7 mouse cellular contexts compared by ENCODE assay signal in the genomic region with DNA sequence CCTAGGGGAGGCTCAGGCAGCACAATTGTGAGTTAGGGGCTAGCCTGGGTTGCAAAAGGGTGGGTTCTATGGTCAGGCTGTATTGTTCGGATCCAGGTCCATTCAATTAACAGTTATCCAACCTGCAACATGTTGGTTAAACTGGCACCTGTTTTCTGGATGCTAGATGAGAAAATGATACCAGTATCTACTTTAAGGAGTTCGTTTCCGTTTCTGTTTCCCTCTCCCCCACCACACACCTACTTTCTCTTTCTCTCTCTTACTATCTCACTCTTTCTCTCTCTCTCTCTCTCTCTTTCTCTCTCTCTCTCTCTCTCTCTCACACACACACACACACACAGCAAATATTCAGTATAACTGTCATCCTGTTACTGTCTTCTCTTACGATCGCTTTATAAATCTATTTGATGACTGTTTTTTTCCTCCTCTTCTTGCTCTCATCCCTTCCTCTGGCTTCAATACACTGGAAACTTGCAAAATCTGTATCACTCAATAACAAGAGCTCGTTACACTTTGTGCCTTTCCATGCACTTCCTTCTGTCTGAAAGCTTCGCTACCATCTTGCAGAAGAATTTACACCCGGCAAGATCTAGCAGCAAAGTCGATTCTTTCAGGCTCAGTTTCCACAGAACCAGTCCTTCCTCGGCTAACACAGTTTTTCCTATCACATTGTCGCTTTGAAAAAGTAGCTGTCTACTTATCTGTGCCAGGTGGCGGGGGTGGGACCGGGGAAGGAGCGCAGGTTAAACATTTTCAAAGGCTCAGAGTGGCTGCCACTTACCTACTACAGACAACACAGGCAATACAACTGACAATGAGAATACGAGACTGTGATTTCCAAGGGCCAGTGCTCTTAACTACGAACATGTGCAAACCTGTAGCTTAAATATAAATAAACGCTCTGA. TPM values are rescaled to one million over a fixed set of nuclear protein-coding genes. Genes with fewer than 3 reads are reported as not detected.
DNase-seq lines count a peak whose midpoint lies in the region; ATAC-seq and TF ChIP-seq lines count a peak whose summit lies in the region.

No protein-coding gene starts in this region.

- peak; percentile 8 for DNase-seq in G1E (ENCODE audit: low spot score)
- DNase-seq in hindbrain, postnatal 0 days (ENCODE audit: low spot score): peak; percentile 6
- DNase-seq in liver, embryonic 13.5 days: peak; percentile 22
- no peak for DNase-seq in left cerebral cortex, adult 11 months (ENCODE audit: low spot score)

- peaks cover 13% of the 10 kb centered on the region for H3K36me3 ChIP-seq in C2C12 (ENCODE audit: control insufficient read depth, insufficient read depth)
- H3K36me3 ChIP-seq in G1E (replicated peaks): peaks cover 29% of the 10 kb centered on the region
- peaks cover 10% of the 10 kb centered on the region for H3K36me3 ChIP-seq in embryonic facial prominence, embryonic 12.5 days
- peaks cover 4% of the 10 kb centered on the region; the same call in 1 of the 2 replicates for H3K36me3 ChIP-seq in hindbrain, postnatal 0 days (ENCODE audit: insufficient read depth, low read length)
- H3K36me3 ChIP-seq in liver, embryonic 13.5 days: peaks cover 10% of the 10 kb centered on the region

- H3K79me2 ChIP-seq in C2C12 (ENCODE audit: control insufficient read depth, insufficient read depth): peaks cover 60% of the 10 kb centered on the region

- H3ac ChIP-seq in C2C12 (ENCODE audit: control insufficient read depth, insufficient read length, low read depth): peak overlapping the region; percentile 39

- TF ChIP-seq POLR2A in olfactory bulb, adult 2 months (IDR thresholded peaks at IDR 0.05; ENCODE audit: insufficient read depth, low read depth, low read length): no peak

- H3K4me3 ChIP-seq in C2C12 (ENCODE audit: insufficient read depth, poor library complexity, severe bottlenecking): peak overlapping the region; percentile 57
- peak overlapping the region; percentile 89 for H3K4me3 ChIP-seq in G1E (ENCODE audit: low read depth, low read length)
- H3K4me3 ChIP-seq in embryonic facial prominence, embryonic 12.5 days: peak overlapping the region; percentile 91
- peak overlapping the region; percentile 89 for H3K4me3 ChIP-seq in hindbrain, postnatal 0 days (ENCODE audit: low read length)
- peak overlapping the region; percentile 78 for H3K4me3 ChIP-seq in liver, embryonic 13.5 days (replicated peaks)
- H3K4me3 ChIP-seq in olfactory bulb, adult 2 months (ENCODE audit: insufficient read depth, low read depth, low read length): peak overlapping the region; percentile 62

- no peak for ATAC-seq in G1E (ENCODE audit: extremely low read depth, insufficient number of reproducible peaks, low FRiP score, poor library complexity, severe bottlenecking)
- ATAC-seq in embryonic facial prominence, embryonic 12.5 days (ENCODE audit: insufficient number of reproducible peaks, insufficient read depth, low FRiP score, low TSS enrichment): no peak
- no peak for ATAC-seq in hindbrain, postnatal 0 days
- no peak for ATAC-seq in liver, embryonic 13.5 days (ENCODE audit: low read depth)

- H3K9me3 ChIP-seq in G1E (replicated peaks): no peaks in the 10 kb centered on the region
- H3K9me3 ChIP-seq in embryonic facial prominence, embryonic 12.5 days: no peaks in the 10 kb centered on the region
- no peaks in the 10 kb centered on the region for H3K9me3 ChIP-seq in hindbrain, postnatal 0 days (ENCODE audit: low read length)
- no peaks in the 10 kb centered on the region for H3K9me3 ChIP-seq in liver, embryonic 13.5 days (replicated peaks)

- H3K9ac ChIP-seq in embryonic facial prominence, embryonic 12.5 days: peak overlapping the region; percentile 66
- peak overlapping the region; percentile 61 for H3K9ac ChIP-seq in hindbrain, postnatal 0 days (replicated peaks; ENCODE audit: low read length)
- H3K9ac ChIP-seq in liver, embryonic 13.5 days: peak overlapping the region; percentile 77

- peak overlapping the region; percentile 82 for H3K4me2 ChIP-seq in embryonic facial prominence, embryonic 12.5 days (replicated peaks)
- peak overlapping the region; percentile 94 for H3K4me2 ChIP-seq in hindbrain, postnatal 0 days (ENCODE audit: low read depth, low read length)
- H3K4me2 ChIP-seq in liver, embryonic 13.5 days: peak overlapping the region; percentile 95

- no peak for TF ChIP-seq CTCF in C2C12 (IDR thresholded peaks at IDR 0.05; ENCODE audit: control insufficient read depth, insufficient read depth, insufficient read length)
- no peak for TF ChIP-seq CTCF in G1E (IDR thresholded peaks at IDR 0.05; ENCODE audit: low read depth, low read length)
- no peak for TF ChIP-seq CTCF in hindbrain, postnatal 0 days (IDR thresholded peaks at IDR 0.05; ENCODE audit: low read depth)
- no peak for TF ChIP-seq CTCF in olfactory bulb, adult 2 months (IDR thresholded peaks at IDR 0.05; ENCODE audit: insufficient read depth, low read depth, low read length)

- peaks cover 27% of the 10 kb centered on the region for H3K4me1 ChIP-seq in G1E (ENCODE audit: insufficient read depth, low read depth, low read length)
- peaks cover 17% of the 10 kb centered on the region for H3K4me1 ChIP-seq in embryonic facial prominence, embryonic 12.5 days
- H3K4me1 ChIP-seq in hindbrain, postnatal 0 days (ENCODE audit: insufficient read depth, low read length): no peaks in the 10 kb centered on the region; the same call in 1 of the 2 replicates
- H3K4me1 ChIP-seq in liver, embryonic 13.5 days (replicated peaks): peaks cover 37% of the 10 kb centered on the region
- 0 out of 2 replicates have a peak, but pooled peaks cover 2% of the 10 kb centered on the region for H3K4me1 ChIP-seq in olfactory bulb, adult 2 months (ENCODE audit: control insufficient read depth, insufficient read depth, low read length)

- H3K27me3 ChIP-seq in C2C12 (ENCODE audit: control insufficient read depth, insufficient read depth, insufficient read length) (no peaks in the 10 kb centered on the region), G1E (ENCODE audit: insufficient read depth, low read length) (no peaks in the 10 kb centered on the region)
- H3K27me3 ChIP-seq in embryonic facial prominence, embryonic 12.5 days: no peaks in the 10 kb centered on the region
- H3K27me3 ChIP-seq in hindbrain, postnatal 0 days (ENCODE audit: insufficient read depth, low read length): no peaks in the 10 kb centered on the region
- no peaks in the 10 kb centered on the region for H3K27me3 ChIP-seq in liver, embryonic 13.5 days

- WGBS in embryonic facial prominence, embryonic 12.5 days: 17% methylated on average over 17 of the region's 17 CpGs
- 20% methylated on average over 17 of the region's 17 CpGs for WGBS in hindbrain, postnatal 0 days
- WGBS in liver, embryonic 13.5 days (ENCODE audit: insufficient replicate concordance): 10% methylated on average over 17 of the region's 17 CpGs
- WGBS in olfactory bulb, adult 2 months: 13% methylated on average over 17 of the region's 17 CpGs

- H3K27ac ChIP-seq in embryonic facial prominence, embryonic 12.5 days: peak overlapping the region; percentile 95
- H3K27ac ChIP-seq in hindbrain, postnatal 0 days: peak overlapping the region; percentile 72
- peak overlapping the region; percentile 90 for H3K27ac ChIP-seq in liver, embryonic 13.5 days
- H3K27ac ChIP-seq in olfactory bulb, adult 2 months (ENCODE audit: insufficient read depth, low read depth, low read length): no peak overlapping the region

- peaks cover 42% of the 10 kb centered on the region for H3K79me3 ChIP-seq in C2C12 (ENCODE audit: low read depth)

TF ChIP-seq in C2C12, 6 proteins besides CTCF, POLR2A, EP300 and RAD21:
- no peak for TF ChIP-seq CEBPB (IDR thresholded peaks at IDR 0.05; ENCODE audit: low read depth)
- no peak for TF ChIP-seq FOSL1 (IDR thresholded peaks at IDR 0.05; ENCODE audit: insufficient read depth, low read length, poor library complexity, severe bottlenecking)
- no peak for TF ChIP-seq MYOD1 (IDR thresholded peaks at IDR 0.05; ENCODE audit: control insufficient read depth, insufficient read length, low read depth)
- no peak for TF ChIP-seq USF1 (IDR thresholded peaks at IDR 0.05; ENCODE audit: low read depth)
- no peak for TF ChIP-seq MAX (IDR thresholded peaks at IDR 0.05)

RNA-seq across cellular contexts. Expression of gene Atm, which starts 0.9 kb away (rescaled TPM):
- 3.3 TPM for polyA plus RNA-seq in C2C12 (2012; fragmentation: generic; extraction: Trizol)
- total RNA-seq in G1E (2014; fragmentation: Nextera tagmentation): 77.4 and 78.2 TPM in 2 replicates
- 49.0 and 51.8 TPM in 2 replicates for total RNA-seq in G1E (2017)
- 1.1 and 1.4 TPM in 2 replicates for polyA plus RNA-seq in G1E (2012)
- 16.9 and 18.3 TPM in 2 replicates for polyA plus RNA-seq in embryonic facial prominence, embryonic 12.5 days (2016; fragmentation: Nextera tagmentation; extraction: Ambion mirVana)
- 6.4 and 10.8 TPM in 2 replicates for total RNA-seq in hindbrain, postnatal 0 days (2014; rRNA removed)
- 6.4 and 7.3 TPM in 2 replicates for polyA plus RNA-seq in hindbrain, postnatal 0 days (2015; fragmentation: Nextera tagmentation; extraction: Ambion mirVana)
- polyA plus RNA-seq in liver, embryonic 13.5 days (2015; fragmentation: Nextera tagmentation; extraction: Ambion mirVana): 5.0 and 7.0 TPM in 2 replicates
- not detected in 2 replicates for polyA plus RNA-seq in olfactory bulb, adult 2 months (2012; ENCODE audit: insufficient read depth, insufficient read length, low replicate concordance, missing spikeins)

RNA-seq across cellular contexts. Expression of gene Npat, which starts 1.2 kb away (rescaled TPM):
- polyA plus RNA-seq in C2C12 (2012; fragmentation: generic; extraction: Trizol): 3.0 TPM
- total RNA-seq in G1E (2014; fragmentation: Nextera tagmentation): 68.5 and 70.7 TPM in 2 replicates
- total RNA-seq in G1E (2017): 40.4 and 44.6 TPM in 2 replicates
- polyA plus RNA-seq in G1E (2012): 1.1 and 1.7 TPM in 2 replicates
- polyA plus RNA-seq in embryonic facial prominence, embryonic 12.5 days (2016; fragmentation: Nextera tagmentation; extraction: Ambion mirVana): 21.9 and 24.1 TPM in 2 replicates
- total RNA-seq in hindbrain, postnatal 0 days (2014; rRNA removed): 10.7 and 24.1 TPM in 2 replicates
- polyA plus RNA-seq in hindbrain, postnatal 0 days (2015; fragmentation: Nextera tagmentation; extraction: Ambion mirVana): 8.1 and 8.9 TPM in 2 replicates
- 8.0 and 11.1 TPM in 2 replicates for polyA plus RNA-seq in liver, embryonic 13.5 days (2015; fragmentation: Nextera tagmentation; extraction: Ambion mirVana)
- not detected in 2 replicates for polyA plus RNA-seq in olfactory bulb, adult 2 months (2012; ENCODE audit: insufficient read depth, insufficient read length, low replicate concordance, missing spikeins)
